Mouse (Mus musculus) CD8-positive naive resting alpha-beta T cell, adult 2 months (primary cell): ENCODE data around the gene Cep250.

Experiments used
- DNase-seq, 2 experiments: peaks; one replicate each; pipeline ENCODE4 v3.0.0; 2022; ENCODE audit warnings: low read depth in 2 of 2, low spot score in 2 of 2

Gene Cep250

DNA sequence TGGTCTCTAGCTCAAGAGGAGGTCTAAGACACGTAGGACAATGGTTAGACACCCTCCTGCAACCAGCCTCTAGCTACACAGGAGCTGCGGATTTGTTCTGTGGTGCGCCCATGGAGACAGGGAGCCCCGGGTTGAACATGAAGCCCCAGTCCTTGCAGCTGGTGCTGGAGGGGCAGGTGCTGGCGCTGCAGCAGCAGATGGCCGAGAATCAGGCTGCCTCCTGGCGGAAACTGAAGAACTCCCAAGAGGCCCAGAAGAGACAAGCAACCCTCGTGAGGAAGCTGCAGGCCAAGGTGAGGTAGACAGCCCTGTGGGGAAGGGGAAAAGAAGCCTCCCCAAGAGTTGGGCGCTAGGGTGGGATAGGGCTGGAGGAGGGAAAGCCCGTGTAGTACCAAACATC, 5.6 kb downstream of the Cep250 start:
- DNase-seq: no peak

DNA sequence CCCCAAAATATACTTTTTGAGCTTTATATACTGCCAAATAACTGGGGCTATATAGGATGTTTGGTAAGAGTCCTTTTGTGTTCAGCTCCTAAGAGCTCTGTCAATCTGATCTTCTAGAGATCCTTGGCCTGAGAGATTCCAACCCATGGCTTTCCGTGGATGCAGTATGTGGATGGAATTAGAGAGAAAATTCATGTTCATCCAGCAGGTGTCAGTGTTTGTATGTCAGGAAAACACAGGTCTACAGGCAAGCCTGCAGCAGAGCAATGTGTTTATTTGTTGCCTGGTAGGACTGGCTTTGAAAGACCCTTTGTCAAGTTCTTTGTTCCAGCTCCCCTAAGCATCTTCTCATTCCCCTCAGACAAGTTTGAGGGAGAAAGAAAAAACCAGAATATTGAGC, 6.7 kb downstream of the Cep250 start:
- DNase-seq: no peak

DNA sequence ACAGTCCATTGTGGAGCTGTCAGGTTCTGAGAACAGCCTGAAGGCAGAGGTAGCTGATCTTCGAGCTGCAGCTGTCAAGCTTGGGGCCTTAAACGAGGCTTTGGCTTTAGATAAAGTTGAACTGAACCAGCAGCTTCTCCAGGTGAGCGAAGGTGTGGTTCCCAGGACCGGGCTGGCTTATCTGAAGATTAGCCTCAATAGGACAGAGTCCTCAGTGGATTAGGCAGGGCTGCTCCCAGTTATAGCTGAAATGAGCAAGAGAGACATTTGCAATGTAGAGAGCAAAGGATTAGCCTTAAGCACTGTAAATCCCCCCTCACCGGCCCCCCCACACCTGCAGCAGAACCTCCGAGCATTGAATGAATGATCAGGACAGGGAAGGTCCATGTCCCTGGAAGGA, 17.1 kb downstream of the Cep250 start:
- DNase-seq: no peak

DNA sequence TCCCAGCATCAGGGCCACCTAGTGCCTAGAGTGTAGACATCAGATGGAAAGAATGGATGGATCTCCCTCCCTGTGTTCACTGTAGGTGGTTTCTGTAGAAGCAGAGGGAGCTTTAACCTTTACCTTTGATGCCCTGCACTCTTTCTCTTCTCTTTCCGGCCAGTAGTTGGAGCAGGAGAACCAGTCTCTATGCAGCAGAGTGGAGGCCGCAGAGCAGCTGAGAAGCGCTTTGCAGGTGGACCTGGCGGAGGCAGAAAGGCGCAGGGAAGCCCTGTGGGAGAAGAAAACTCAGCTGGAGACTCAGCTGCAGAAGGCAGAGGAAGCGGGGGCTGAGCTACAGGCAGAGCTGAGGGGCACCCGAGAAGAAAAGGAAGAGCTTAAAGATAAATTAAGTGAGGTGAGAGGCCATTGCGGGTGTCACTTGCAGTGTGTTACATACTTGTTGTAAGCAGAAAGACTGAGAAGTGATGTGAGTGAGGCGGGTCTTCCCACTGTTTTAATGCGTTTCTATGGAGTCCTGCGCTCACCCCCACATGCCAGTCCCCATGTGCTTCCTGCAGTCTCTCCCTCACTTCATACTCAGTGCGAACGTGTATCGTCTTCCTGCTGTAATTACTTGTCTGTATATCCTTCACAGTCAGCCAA, 18.0 kb downstream of the Cep250 start:
- no peak for DNase-seq

DNA sequence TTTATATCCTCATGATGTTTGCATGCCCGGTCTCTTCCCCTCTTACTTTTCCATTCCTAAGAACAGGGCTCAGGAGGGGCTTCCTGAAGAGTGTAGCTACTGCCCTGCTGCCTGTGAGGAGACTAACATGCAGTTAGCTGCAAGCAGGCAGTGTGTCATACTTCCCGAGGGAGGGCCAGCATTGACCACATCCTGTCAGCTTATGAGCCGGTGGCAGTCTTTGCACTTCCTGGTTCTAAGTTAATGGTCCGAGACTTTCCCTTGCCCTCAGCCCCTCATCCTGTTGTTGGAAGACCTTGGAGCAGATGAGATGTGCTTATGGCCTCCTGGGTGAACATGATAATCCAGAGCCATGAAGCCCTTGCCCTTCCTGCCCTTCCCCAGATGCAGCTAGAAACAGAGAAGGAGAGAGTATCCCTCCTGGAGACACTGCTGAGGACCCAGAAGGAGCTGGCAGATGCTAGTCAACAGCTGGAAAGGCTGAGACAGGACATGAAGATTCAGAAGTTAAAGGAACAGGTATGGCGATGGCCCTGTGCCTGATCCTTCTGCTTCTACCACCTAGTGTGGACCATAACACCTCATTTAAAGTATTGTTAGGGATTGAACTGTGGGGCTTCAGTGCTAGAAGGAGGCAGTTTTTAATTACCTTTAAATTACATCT, 23.2 kb downstream of the Cep250 start:
- DNase-seq: peak; percentile 52 to 69

GRCm38 (mm10) chr2:155985776-155986175, 29.5 kb downstream of the Cep250 start:
- DNase-seq: no peak

GRCm38 (mm10) chr2:155987131-155987530, 30.9 kb downstream of the Cep250 start:
- DNase-seq: no peak

DNA sequence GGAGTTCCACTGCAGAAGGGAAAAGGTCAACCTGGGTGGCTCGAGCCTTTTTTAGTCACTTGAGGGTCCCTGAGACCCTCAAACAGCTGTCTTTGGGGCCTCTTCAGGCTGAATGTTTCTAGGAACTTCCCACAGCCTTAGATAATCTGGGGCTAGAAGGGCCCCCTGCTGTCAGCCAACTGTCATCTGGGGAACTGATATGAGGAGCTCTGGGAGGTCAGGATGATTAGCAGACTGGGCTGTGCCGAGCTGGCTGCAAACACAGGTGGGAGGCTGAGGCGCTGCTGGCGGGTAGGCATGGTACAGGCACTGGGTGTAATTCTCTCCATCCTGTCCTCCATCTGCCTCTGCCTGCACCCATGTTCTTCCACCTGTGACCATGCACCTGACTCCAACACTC, 32.8 kb downstream of the Cep250 start:
- no peak for DNase-seq

- no peak for DNase-seq
These were observed 34.9 kb downstream of the Cep250 start for GRCm38 (mm10) chr2:155991151-155991550.

GRCm38 (mm10) chr2:155991863-155992321, 35.6 kb downstream of the Cep250 start:
- DNase-seq: no peak

- DNase-seq: peak in 1 of 2 experiments; percentile 9
These were observed 49.1 kb downstream of the Cep250 start for GRCm38 (mm10) chr2:156005393-156005792.

- DNase-seq: peak; percentile 97 to 99
These were observed 51.8 kb downstream of the Cep250 start, which contains the start of the genes 6430550D23Rik and Ergic3 for GRCm38 (mm10) chr2:156007888-156008532. Gene 6430550D23Rik, minus strand, starts transcription at chr2:156007977. Gene Ergic3, plus strand, starts transcription at chr2:156008045.

- no peak for DNase-seq
These were observed 61.8 kb downstream of the Cep250 start for GRCm38 (mm10) chr2:156018106-156018505.

GRCm38 (mm10) chr2:156021219-156021618, 65.0 kb downstream of the Cep250 start:
- no peak for DNase-seq

GRCm38 (mm10) chr2:156021765-156022164, 65.5 kb downstream of the Cep250 start:
- DNase-seq: no peak

- no peak for DNase-seq
These were observed 69.2 kb downstream of the Cep250 start for GRCm38 (mm10) chr2:156025482-156025881.

DNA sequence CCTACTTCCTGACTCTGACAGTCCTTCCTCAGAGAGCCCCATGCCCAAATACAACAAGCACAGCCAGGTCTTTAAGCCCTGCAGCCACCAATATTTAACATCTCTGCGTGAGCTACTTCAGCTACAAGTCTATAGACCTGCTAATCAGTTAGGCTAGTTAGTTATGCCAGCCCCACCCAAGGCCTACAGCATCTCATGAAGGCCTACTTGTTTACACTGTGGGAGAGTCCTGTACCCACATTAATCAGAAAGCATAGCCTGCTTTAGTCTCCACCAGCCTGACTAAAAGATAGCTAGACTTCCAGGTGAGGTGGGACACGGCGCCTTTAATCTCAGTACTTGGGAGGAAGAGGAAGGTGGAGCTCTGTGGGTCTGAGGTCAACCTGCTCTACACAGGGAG, 83.1 kb downstream of the Cep250 start:
- DNase-seq: no peak

GRCm38 (mm10) chr2:156042903-156043302, 86.6 kb downstream of the Cep250 start:
- DNase-seq: no peak

DNA sequence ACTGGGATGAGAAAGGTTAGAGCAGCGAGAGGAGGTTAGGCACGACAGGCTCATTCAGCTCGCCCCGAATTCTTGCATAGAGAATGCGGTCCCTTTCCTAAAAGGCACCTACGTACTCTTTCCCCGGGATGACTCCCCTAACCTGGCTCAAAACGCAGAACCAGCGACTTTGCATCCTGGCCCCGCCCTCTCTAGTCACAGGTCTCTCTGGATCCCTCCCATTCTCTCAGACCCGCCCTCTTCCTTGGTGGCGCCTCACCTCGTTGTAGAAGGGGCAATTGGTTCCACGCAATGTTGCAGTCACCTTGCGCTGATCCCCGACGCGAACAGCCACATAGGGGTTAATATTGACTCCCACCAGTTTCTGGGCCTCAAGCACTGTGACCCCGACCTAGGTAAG, 91.7 kb downstream of the Cep250 start:
- DNase-seq: no peak
